Mouse (Mus musculus) R1 (cell line): Measurements from ENCODE around the gene Fbxl14.

Experiments
- DNase-seq: peaks from one replicate; pipeline ENCODE4 v3.0.0-alpha.2; 2018; ENCODE audit warnings: low read depth, low spot score

Gene Fbxl14

DNA sequence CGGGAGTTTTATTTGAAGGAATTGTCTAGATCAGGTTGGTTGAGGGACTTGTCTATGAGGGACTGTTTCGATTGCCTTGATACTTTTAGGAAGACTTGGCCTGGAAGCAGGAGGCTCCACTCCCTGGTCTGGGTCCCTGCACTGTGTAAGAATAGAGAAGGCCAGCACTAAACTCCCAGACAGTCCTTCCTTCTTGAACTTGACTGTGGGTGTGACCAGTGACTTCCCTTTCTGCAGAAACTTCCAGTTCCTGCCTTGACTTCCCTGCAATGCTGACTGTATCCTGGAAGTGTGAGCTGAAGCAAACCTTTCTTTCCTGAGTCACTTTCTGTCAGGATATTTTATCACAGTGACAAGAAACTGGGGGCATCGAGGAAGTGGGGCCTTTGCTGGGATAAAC lies 8.7 kb upstream of the Fbxl14 start:
- DNase-seq = no peak

DNA sequence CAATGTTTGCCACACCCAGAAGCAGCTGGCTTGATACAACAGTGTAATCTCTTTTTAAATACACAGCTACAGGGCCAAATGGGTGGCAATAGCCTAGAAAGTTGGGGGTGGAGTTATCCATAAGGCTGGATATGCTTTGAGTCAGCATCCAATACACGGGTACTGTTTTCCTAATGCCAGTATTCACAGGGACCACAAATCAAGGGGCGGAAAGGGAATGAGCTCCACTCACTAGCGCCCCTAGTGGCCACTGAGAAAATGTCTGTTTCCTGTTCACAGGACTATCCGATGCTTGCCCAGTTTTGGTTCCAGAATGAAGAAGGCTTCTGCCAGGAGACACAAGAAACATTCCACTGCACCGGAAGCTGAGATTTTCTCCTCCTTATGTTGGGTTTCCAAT lies 7.3 kb upstream of the Fbxl14 start:
- DNase-seq = peak; percentile 78

DNA sequence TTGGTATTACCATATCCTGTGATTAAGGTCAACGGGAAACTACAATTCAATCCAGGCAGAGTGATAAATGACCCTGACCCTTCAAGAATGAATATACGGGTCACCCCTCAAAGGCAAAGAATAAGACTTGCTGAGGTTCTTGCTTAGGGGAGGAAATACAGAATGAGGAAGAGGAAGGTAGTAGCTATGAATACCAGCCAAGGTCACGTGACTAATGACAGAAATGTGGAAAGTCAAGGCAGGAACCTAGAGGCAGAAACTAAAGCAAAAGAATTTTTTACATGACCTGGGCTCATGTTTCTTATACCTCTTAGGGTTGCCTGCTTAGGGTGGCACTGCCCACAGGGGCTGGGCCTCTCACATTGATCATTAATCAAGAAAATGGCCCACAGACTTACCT lies 6.8 kb upstream of the Fbxl14 start:
- DNase-seq = no peak

DNA sequence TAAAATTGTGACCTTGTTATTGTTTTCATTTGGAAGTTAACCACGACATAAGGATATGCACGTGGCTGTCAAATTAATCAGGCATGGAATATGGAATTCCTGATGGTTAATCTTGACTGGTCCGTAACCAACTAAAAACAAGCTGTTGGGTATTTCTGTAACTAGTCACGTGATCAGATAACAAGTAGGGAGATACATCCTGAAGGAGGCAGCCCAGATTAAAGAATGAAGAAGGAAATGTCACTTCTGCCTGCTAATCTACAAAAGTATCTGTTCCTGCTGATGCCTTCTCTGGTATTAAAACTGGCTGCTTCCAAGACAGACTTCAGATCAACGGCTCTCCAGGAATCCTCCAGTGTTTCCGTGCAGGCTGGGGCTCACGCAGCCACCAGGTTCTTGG lies 6.0 kb upstream of the Fbxl14 start:
- no peak for DNase-seq

DNA sequence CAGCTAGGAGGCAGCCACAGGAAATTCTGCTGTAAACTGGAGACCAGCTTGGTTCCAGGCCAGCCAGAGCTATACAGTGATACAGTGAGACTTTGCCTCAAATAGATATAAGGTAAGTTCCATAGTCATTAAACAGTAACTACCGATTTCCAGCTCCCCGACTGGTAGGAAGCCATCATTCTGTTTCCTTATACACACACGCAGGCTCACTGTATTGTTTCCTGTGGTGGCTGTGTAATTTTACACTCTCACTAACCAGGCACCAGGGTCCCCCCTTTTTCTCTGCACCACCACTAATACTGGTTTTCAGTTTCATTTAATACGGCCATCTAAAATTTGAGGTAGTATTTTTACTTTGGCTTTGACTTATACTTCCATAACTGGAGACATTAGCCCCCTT lies 5.5 kb upstream of the Fbxl14 start:
- no peak for DNase-seq

DNA sequence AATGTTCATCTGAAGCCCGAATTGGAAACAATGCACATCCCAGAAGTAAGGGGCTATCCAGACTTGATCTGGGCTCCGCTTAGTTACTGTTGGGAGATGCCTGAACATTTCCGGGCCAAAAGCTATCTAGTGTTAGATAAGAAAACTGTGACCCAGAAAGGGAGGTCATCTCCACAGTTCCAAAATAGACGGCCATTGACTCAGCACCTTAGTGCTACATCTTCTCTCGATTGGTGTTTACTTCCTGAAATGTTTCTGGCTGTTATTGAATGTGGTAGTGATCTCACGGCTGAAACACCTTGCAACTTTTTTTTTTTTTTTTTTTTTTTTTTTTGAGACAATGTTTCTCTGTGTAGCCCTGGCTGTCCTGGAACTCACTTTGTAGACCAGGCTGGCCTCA lies 3.5 kb upstream of the Fbxl14 start:
- no peak for DNase-seq

DNA sequence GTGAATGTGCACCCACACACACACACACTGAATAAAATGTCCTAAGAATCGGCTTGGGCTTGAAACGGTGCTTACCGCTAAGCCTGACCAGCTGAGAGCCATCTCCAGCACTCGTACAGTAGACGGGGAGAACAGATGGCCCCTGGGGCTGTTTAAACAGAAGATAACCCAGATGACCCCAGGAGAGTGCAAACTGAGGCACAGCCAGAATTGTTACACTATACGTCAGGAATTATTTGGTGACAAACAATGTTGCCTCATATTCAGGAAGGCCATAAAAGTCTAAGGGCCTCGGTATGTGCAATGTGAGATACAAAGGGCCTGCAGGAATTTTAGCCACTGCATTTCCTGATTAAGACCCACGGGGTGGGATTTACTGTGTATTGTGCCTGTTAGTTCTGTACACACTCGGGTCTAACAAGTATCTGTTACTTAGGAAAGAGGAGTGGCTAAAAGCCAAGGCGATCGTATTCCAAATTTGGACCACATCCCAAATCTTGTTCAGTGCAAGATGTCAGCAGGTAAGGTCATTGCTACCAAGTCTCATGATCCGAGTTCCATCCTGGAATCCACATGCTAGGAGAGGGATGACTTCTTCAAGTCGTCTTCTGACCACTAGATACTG lies 1.7 kb upstream of the Fbxl14 start:
- no peak for DNase-seq

DNA sequence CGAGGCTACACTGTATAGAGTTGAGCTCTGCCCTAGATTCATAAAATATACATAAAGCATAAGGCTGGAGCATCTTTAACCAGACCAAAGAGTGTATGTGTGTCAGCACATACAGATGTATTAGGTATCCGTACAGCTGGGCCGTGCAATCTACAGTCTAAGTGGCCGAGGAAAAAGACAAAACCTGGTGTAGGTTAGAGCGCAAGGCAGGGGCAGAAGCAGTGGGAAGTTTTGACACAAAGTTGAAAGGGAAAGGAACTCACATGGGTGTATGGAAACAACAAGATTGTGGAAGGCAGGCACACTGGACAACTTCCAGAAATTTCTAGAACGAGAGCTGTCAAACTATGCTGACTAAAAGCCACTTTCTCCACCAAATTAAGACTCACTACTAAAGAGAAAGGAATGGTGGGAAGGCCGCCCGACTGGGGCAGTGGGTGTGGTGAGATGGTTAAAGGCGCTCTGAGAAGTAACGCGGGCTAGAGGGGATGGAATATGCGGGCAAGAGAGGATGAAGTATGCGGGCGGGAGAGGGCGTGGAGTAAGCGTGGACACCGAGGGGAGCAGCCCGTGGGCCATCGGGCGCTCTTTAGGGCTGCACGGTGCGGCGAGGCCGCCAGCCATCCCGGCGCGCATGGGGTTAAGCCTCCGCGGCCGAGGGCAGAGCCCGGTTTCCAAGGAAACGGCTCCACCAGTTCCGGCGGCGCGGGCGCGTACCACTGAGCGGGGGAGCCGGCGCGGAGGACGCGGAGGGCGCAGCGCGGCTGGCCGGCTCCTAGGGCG lies 717 bp upstream of the Fbxl14 start:
- DNase-seq = peak; percentile 86

DNA sequence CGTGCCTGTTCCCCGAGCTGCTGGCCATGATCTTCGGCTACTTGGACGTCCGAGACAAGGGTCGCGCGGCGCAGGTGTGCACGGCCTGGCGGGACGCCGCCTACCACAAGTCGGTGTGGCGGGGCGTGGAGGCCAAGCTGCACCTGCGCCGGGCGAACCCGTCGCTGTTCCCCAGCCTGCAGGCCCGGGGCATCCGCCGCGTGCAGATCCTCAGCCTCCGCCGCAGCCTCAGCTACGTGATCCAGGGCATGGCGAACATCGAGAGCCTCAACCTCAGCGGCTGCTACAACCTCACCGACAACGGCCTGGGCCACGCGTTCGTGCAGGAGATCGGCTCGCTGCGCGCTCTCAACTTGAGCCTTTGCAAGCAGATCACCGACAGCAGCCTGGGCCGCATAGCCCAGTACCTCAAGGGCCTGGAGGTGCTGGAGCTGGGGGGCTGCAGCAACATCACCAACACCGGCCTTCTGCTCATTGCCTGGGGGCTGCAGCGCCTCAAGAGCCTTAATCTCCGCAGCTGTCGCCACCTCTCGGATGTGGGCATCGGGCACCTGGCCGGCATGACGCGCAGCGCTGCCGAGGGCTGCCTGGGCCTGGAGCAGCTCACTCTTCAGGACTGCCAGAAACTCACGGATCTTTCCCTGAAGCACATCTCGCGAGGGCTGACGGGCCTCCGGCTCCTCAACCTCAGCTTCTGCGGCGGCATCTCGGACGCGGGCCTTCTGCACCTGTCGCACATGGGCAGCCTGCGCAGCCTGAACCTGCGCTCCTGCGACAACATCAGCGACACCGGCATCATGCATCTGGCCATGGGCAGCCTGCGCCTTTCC lies 623 bp downstream of the Fbxl14 start:
- DNase-seq = peak; percentile 84

DNA sequence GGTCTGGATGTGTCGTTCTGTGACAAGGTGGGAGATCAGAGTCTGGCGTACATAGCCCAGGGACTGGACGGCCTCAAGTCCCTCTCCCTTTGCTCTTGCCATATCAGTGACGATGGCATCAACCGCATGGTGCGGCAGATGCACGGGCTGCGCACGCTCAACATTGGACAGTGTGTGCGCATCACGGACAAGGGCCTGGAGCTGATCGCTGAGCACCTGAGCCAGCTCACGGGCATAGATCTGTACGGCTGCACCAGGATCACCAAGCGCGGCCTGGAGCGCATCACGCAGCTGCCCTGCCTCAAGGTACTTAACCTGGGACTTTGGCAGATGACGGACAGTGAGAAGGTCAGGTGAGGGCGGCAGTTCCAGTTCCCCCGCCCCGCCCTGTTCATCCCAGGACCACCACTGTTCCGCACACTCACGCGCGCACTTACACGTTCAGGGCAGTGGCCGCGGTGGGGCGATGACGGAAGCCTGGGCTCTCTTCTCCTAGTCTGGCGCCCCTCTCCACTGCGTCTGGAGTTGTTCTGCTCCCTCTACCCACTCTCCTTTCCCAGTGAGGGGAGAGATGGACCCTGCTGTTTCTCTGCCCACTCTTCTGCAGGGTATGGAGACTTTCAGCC lies 1.4 kb downstream of the Fbxl14 start:
- peak; percentile 48 for DNase-seq

DNA sequence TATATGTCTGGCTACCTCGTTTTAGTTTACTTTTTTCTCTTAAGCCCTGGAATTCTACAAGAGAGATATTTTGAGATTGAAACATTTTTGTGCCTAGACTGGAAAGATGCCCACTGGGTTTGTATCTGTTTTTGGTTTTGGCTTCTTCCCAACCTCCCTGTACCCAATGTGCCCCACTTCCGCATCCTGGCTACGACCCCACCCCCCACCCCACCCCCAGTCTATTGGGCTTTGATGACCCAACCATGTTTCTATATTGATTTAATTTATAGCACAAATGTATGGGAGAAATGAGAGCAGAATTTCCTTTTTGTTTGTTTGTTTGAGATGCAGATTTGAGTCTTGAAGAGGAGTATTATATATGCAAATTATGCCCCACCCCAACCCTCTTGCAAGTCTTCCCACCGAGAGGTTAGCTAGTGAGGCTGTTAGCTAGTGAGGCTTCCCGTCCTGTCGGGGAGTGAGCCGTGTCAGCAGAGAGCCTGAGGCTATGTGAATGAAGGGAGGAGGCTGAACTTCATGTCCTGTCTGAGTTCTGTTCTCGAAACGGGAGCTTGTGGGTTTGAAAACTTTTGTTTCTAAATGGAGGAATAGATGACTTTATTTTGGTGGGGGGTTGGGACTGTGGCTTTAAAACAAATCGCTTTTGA lies 2.4 kb downstream of the Fbxl14 start:
- DNase-seq = peak; percentile 65

DNA sequence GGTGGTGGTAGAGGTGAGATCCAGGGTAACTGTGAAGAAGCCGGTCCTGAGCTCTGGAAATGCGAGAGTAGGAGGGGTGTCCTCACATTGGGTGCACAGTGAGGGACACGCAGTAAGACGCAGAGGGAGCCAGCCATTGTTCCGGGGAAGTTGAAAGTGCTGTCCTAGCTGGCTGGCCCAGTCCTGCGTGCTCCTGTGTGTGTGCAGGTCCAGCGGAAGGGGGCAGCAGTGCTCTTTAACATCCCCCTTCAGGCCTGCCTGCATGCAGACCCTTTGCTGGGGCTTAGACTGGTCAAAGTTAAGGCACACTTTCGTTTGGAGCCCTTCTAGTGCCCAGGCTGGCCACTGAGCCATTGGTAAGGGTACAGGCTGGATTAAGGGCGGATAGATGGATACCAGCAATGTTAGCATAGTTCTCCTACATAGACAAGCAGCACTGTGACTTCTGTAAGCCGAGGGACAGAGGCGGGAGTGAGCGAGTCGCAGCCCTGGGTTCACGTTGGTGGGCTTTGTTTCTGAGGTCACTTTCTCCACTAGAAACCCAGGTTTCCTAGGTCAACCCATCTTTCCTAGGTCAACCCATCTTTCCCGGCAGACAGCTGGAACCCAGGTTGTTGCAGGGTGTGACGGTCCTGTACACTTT lies 3.6 kb downstream of the Fbxl14 start:
- DNase-seq = peak; percentile 57

DNA sequence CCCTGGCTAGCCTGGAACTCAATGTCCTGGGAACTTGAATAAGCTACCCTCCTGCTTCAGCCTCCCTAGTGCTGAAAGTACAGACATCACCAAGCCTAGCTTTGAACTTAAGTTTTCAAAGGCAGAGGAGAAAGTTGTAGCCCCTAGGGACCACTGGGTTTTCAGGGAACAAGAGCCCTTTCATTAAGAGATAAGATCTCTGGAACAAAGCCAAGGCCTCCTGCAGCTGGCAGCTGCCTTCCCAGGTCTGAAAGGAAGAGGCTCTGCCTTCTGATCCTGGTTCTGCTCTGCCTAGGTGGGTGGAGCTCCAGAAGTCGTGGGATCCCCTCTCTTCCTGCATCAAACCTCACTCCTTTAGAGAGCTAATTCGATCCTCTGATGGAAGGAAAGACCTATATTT lies 6.0 kb downstream of the Fbxl14 start:
- peak; percentile 64 for DNase-seq

DNA sequence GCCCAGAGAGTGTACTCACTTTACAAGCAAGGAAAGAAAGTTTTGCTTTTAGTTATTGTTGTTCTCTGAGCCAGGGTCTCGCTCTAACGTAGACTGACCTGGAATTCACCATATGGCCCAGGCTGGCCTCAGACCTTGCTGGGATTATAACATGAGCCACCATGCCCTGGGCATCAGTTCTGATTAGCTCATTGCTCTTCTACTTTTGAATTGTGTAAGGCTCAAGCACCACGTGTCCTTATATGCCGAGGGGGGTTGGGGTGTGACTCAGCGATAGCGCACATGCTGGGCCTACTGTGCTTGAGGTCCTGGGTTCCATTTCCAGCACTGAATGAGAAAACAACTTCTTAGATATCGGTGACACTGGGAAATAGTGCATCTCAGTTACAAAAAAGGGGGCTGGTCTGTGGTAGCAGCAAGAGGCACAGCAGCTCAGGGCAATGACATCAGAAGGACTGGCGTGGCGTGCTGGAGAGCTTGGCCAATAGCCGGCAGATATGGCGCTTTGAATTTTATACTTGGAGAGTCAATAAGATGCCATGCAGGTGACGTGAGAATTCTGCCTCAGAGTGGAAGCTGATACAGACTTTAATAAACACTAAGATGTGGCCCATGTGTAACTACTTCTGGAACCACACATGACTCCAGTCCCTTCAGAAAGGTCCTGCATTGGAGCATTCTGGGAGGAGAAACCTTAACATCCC lies 7.1 kb downstream of the Fbxl14 start:
- DNase-seq = no peak

DNA sequence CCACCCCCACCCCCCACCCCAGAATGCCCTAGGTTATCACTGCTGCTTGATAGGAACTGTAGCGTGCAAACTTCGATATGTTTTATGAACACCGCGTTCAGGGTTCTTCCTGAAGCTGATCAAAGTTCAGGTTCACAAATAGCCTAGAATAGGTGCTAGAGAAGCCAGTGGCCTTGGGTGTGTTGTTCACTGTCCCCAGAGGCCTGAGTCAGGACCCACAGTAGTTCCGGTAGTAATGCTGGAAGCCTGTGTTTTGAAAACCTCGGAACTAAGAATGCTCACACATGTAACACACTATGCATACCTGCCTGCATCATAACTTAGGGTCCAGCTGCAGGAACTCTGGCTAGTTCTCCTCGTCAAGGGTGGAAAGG lies 7.6 kb downstream of the Fbxl14 start:
- DNase-seq = no peak

DNA sequence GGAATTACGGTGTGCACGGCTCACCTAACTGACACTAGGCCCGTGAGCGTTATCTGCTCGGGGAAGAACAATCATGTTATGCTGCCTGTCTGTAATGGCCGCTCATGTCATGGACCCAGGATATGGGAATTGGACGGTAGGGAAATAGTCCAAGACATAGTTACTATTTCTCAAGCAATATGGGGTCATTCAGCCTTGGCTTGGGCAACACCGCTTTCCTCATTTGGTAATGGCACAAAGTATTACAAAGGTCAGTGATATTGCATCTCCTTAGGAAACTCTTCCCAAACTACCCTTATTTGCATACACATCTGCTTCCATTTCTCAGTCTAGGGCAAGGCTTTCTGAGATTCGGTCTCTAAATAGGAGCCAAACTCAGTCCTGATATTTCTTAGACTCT lies 8.2 kb downstream of the Fbxl14 start:
- DNase-seq = no peak

DNA sequence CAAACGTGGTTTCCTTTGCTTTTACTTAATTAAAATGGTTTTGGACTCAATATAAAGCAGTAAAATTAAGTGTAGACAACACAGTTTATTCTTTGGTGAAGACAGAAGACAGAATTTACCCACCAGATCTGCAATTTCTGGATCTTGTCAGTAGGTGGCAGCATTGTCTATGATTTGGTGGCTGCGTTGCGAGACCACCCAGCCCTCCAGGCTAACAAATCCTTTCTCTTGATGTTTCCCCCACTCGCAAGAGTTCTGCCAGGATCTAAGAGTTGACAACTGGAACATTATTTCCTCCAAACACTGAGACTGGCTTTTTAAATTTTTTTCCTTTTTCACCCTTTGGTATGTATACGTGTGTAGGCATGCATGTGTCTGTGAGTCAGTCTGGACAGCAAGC lies 10.3 kb downstream of the Fbxl14 start:
- DNase-seq = peak; percentile 52

DNA sequence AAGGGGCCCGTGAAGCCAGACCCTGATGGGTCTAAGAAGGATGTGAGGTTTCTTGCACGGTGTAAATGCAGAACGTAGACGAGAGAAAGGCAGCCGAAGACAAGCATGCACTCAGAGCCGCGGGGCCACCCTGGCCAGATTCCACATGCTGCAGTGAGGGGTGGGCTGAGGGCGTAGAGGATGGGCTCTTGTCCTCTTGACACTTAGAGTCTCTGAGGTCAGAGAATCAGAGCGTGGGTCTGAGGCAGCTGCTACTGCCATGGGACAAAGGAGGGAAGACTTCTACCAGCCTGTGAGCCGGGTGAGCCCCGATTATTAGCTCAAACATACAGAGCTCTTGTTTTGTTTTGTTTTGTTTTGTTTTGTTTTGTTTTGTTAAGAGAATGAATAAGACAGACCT lies 11.1 kb downstream of the Fbxl14 start:
- DNase-seq = no peak

DNA sequence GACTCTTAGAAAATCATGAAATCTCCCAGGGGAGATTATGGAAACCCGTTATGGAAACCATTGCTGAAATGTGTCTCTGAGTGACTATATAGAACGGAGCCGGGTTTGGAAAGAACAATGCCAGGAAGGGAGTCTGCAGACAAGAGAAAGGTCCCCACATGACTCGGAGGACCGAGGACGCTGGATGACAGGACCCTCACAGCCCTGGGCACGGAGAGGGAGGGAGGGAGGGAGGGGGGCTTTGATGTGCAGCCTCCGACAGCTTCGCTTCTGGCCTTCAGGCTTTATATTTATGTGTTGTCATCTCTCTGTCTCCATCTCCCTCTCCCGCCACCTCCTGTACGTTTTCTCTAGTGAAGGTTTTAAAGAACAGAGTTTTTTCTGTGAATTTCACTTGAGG lies 11.5 kb downstream of the Fbxl14 start:
- DNase-seq = no peak

DNA sequence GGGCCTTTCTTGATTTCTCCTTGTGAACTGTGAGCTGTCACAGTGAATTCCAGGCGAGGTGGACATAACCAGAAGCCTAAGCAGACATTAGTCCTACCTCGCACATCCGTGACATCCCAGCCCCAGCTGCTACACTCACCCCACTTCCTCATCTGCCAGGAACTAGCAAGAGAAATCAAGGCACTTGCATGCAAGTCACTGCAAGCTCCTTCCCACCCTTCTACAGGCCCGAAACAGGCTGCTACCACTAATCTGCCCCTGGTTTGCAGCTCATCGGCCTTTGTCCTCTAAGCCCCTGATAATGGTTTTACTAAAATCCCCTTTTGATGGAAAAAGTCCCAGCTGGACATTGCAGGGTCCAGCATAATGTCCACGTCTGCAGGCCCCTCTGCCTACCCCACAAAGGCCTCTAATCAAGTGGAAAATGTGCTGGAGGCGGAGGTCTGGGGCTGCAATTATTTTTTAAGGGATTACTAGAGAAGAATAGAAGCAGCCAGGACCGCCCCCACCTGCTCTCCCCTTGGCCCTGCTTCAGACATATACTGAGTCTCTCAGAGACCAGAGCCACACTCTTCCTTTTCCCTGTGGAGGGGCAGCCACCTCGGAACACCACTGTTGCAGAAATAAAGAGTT lies 12.6 kb downstream of the Fbxl14 start:
- no peak for DNase-seq
